Mouse (Mus musculus): Measurements from ENCODE around the gene Ptges.

GRCm38 (mm10) chr2:30912291-30912773 is 17.3 kb downstream of the Ptges start:
- no peak for TF ChIP-seq POLR2A (IDR thresholded peaks at IDR 0.05; ENCODE audit: insufficient read depth, low read depth, low read length)
- no peak for TF ChIP-seq CTCF (IDR thresholded peaks at IDR 0.05; ENCODE audit: insufficient read depth, low read depth, low read length)

Data from olfactory bulb, adult 2 months (tissue).